Mouse (Mus musculus): ENCODE results near the gene Usp44. TPM values are rescaled to one million over a fixed set of nuclear protein-coding genes. Genes with fewer than 3 reads are reported as not detected.
A peak's percentile ranks its signal among the peaks of the same experiment; 100 is the strongest.
"Not testable (repeated sequence)": the region's sequence is repeated elsewhere in the genome, so short reads cannot be mapped to it uniquely, and the experiment has no call there.

Usp44 gene
- polyA plus RNA-seq, 1 experiment = 0.17 TPM

DNA sequence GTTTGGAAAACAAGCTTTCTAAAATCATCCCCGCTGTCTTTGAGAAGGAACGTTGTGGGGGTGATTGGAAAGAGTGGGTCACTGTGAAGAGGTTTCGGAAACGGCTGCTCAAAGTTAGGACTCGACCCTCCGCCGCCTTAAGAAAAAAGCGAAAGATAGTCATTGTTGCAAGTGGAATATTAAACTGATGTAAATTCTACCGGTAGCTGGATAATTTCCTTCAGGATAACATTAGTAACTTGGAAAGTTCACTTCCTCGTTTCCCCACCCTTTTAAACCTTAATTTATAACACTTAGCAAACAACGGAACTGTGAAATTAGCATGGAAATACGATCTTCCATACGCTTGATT lies 3.0 kb downstream of the Usp44 start:
- no peak overlapping the region for H3ac ChIP-seq (ENCODE audit: control insufficient read depth, insufficient read length)
- no peak for TF ChIP-seq SRF (IDR thresholded peaks at IDR 0.05; ENCODE audit: control insufficient read depth, insufficient read length, low read depth)
- H3K4me2 ChIP-seq (ENCODE audit: low read depth) = peak overlapping the region; percentile 81
- peak overlapping the region; percentile 19 for H3K4me3 ChIP-seq
- H3K36me3 ChIP-seq (ENCODE audit: control insufficient read depth, insufficient read depth) = no peaks in the 10 kb centered on the region
- H3K27me3 ChIP-seq (ENCODE audit: control insufficient read depth, insufficient read depth, insufficient read length) = no peaks in the 10 kb centered on the region
- no peaks in the 10 kb centered on the region for H3K79me2 ChIP-seq (ENCODE audit: control insufficient read depth, insufficient read depth)

DNA sequence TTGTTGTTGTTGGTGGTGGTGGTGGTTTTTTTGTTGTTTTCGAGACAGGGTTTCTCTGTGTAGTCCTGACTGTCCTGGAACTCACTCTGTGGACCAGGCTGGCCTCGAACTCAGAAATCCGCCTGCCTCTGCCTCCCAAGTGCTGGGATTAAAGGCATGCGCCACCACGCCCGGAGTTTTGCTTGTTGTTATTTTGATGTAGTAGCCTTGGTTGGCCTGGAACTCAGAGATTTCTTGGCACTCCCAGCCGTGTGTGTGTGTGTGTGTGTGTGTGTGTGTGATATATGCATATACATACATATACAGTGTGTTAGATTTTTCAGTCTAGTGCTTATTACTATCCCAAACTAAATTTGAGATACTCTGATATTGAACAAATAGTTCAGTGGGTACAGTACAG lies 3.8 kb downstream of the Usp44 start:
- not testable (repeated sequence) for H3K27me3 ChIP-seq (ENCODE audit: control insufficient read depth, insufficient read depth, insufficient read length); H3K4me2 ChIP-seq (ENCODE audit: low read depth); H3K4me3 ChIP-seq; H3K79me2 ChIP-seq (ENCODE audit: control insufficient read depth, insufficient read depth); H3K36me3 ChIP-seq (ENCODE audit: control insufficient read depth, insufficient read depth); H3ac ChIP-seq (ENCODE audit: control insufficient read depth, insufficient read length)

DNA sequence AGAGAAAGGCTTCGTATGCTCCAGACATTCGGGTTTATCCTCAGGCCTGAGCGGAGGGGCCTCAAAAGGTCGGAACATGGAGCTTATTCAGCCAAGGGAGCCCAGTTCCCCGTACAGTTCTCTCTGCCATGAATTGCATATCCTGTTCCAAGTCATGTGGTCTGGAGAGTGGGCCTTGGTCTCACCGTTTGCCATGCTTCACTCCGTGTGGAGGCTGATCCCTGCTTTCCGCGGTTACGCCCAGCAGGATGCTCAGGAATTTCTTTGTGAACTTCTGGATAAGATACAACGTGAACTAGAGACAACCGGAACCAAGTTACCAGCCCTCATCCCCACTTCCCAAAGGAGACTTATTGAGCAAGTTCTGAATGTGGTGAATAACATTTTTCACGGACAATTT lies 15.4 kb downstream of the Usp44 start:
- TF ChIP-seq CEBPB (IDR thresholded peaks at IDR 0.05; ENCODE audit: insufficient read depth, poor library complexity, severe bottlenecking) (no peak), SRF (IDR thresholded peaks at IDR 0.05; ENCODE audit: control insufficient read depth, insufficient read length, low read depth) (no peak), TCF3 (IDR thresholded peaks at IDR 0.05; ENCODE audit: insufficient read length, low read depth) (no peak), TCF12 (IDR thresholded peaks at IDR 0.05; ENCODE audit: insufficient read depth, poor library complexity, severe bottlenecking) (no peak), POLR2A (IDR thresholded peaks at IDR 0.05; ENCODE audit: insufficient read length, low read depth) (no peak), USF1 (IDR thresholded peaks at IDR 0.05; ENCODE audit: low read depth) (no peak), MYOG (IDR thresholded peaks at IDR 0.05; ENCODE audit: control insufficient read depth in 1 of 3, insufficient read depth in 1 of 3, insufficient read length in 2 of 3, low read depth in 2 of 3) (no peak), POLR2AphosphoS2 (IDR thresholded peaks at IDR 0.05; ENCODE audit: insufficient read length, low read depth) (no peak), MAX (IDR thresholded peaks at IDR 0.05; ENCODE audit: low read depth) (no peak), MYOD1 (IDR thresholded peaks at IDR 0.05; ENCODE audit: control insufficient read depth in 1 of 3, insufficient read length in 2 of 3, low read depth in 2 of 3) (no peak), REST (IDR thresholded peaks at IDR 0.05; ENCODE audit: insufficient read depth, insufficient read length) (no peak), E2F4 (IDR thresholded peaks at IDR 0.05; ENCODE audit: insufficient read depth) (no peak)
- H3K4me2 ChIP-seq (ENCODE audit: low read depth) = no peak overlapping the region
- no peaks in the 10 kb centered on the region for H3K27me3 ChIP-seq (ENCODE audit: control insufficient read depth, insufficient read depth, insufficient read length)
- no peaks in the 10 kb centered on the region for H3K79me2 ChIP-seq (ENCODE audit: control insufficient read depth, insufficient read depth)
- no peaks in the 10 kb centered on the region for H3K36me3 ChIP-seq (ENCODE audit: control insufficient read depth, insufficient read depth)
- no peak overlapping the region for H3K4me3 ChIP-seq
- H3ac ChIP-seq (ENCODE audit: control insufficient read depth, insufficient read length) = no peak overlapping the region

DNA sequence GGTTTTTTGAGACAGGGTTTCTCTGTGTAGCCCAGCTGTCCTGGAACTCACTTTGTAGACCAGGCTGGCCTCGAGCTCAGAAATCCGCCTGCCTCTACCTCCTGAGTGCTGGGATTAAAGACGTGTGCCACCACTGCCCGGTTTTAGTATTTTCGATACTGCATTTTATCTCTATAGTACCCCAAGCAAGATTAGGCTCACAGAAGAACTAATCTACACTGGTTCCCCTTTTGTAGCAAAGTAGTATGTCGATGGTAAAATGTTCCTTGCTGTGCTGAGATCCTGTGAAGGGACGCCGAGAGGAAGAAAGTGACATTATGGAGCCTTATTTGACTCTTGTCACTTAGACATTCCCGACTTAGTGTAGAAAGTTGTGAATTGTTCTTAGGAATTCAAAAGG lies 23.8 kb downstream of the Usp44 start:
- TF ChIP-seq MAX (IDR thresholded peaks at IDR 0.05; ENCODE audit: low read depth) (no peak), TCF12 (IDR thresholded peaks at IDR 0.05; ENCODE audit: insufficient read depth, poor library complexity, severe bottlenecking) (no peak), REST (IDR thresholded peaks at IDR 0.05; ENCODE audit: insufficient read depth, insufficient read length) (no peak), SRF (IDR thresholded peaks at IDR 0.05; ENCODE audit: control insufficient read depth, insufficient read length, low read depth) (no peak), POLR2A (IDR thresholded peaks at IDR 0.05; ENCODE audit: insufficient read length, low read depth) (no peak), E2F4 (IDR thresholded peaks at IDR 0.05; ENCODE audit: insufficient read depth) (no peak), MYOG (IDR thresholded peaks at IDR 0.05; ENCODE audit: control insufficient read depth in 1 of 3, insufficient read depth in 1 of 3, insufficient read length in 2 of 3, low read depth in 2 of 3) (no peak), POLR2AphosphoS2 (IDR thresholded peaks at IDR 0.05; ENCODE audit: insufficient read length, low read depth) (no peak), USF1 (IDR thresholded peaks at IDR 0.05; ENCODE audit: low read depth) (no peak), TCF3 (IDR thresholded peaks at IDR 0.05; ENCODE audit: insufficient read length, low read depth) (no peak), MYOD1 (IDR thresholded peaks at IDR 0.05; ENCODE audit: control insufficient read depth in 1 of 3, insufficient read length in 2 of 3, low read depth in 2 of 3) (no peak), CEBPB (IDR thresholded peaks at IDR 0.05; ENCODE audit: insufficient read depth, poor library complexity, severe bottlenecking) (no peak)
- Histone ChIP-seq H3K4me2 (ENCODE audit: low read depth) (no peak overlapping the region), H3K79me2 (ENCODE audit: control insufficient read depth, insufficient read depth) (no peaks in the 10 kb centered on the region), H3K27me3 (ENCODE audit: control insufficient read depth, insufficient read depth, insufficient read length) (no peaks in the 10 kb centered on the region), H3K4me3 (no peak overlapping the region), H3ac (ENCODE audit: control insufficient read depth, insufficient read length) (no peak overlapping the region), H3K36me3 (ENCODE audit: control insufficient read depth, insufficient read depth) (peaks cover 4% of the 10 kb centered on the region)

DNA sequence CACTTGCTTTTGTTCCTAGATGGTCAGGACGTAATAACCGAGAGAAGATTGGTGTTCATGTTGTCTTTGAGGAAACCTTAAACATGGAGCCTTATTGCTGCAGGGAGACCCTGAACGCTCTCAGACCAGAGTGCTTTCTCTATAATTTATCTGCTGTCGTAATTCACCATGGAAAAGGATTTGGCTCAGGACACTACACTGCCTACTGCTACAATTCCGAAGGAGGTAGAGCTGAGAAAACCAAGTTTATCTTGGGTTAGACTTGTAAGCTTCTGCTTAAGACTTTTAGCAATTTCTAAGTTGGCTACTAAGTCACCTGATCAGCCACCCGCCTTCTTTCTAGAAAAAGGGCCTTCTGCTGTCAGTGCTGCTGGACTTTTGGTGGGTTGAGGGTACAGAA lies 24.7 kb downstream of the Usp44 start:
- H3K36me3 ChIP-seq (ENCODE audit: control insufficient read depth, insufficient read depth) = peaks cover 11% of the 10 kb centered on the region
- H3ac ChIP-seq (ENCODE audit: control insufficient read depth, insufficient read length) = no peak overlapping the region
- H3K79me2 ChIP-seq (ENCODE audit: control insufficient read depth, insufficient read depth) = no peaks in the 10 kb centered on the region
- no peaks in the 10 kb centered on the region for H3K27me3 ChIP-seq (ENCODE audit: control insufficient read depth, insufficient read depth, insufficient read length)
- TF ChIP-seq MYOG (IDR thresholded peaks at IDR 0.05; ENCODE audit: control insufficient read depth in 1 of 3, insufficient read depth in 1 of 3, insufficient read length in 2 of 3, low read depth in 2 of 3) (no peak), E2F4 (IDR thresholded peaks at IDR 0.05; ENCODE audit: insufficient read depth) (no peak), POLR2A (IDR thresholded peaks at IDR 0.05; ENCODE audit: insufficient read length, low read depth) (no peak), TCF12 (IDR thresholded peaks at IDR 0.05; ENCODE audit: insufficient read depth, poor library complexity, severe bottlenecking) (no peak), SRF (IDR thresholded peaks at IDR 0.05; ENCODE audit: control insufficient read depth, insufficient read length, low read depth) (no peak), TCF3 (IDR thresholded peaks at IDR 0.05; ENCODE audit: insufficient read length, low read depth) (no peak), USF1 (IDR thresholded peaks at IDR 0.05; ENCODE audit: low read depth) (no peak), MYOD1 (IDR thresholded peaks at IDR 0.05; ENCODE audit: control insufficient read depth in 1 of 3, insufficient read length in 2 of 3, low read depth in 2 of 3) (no peak), MAX (IDR thresholded peaks at IDR 0.05; ENCODE audit: low read depth) (no peak), CEBPB (IDR thresholded peaks at IDR 0.05; ENCODE audit: insufficient read depth, poor library complexity, severe bottlenecking) (no peak)
- no peak overlapping the region for H3K4me2 ChIP-seq (ENCODE audit: low read depth)
- no peak overlapping the region for H3K4me3 ChIP-seq
